Mouse (Mus musculus) heart, postnatal 0 days (tissue): ENCODE measurements at regions not wholly inside any gene's neighbourhood (a gene's known extent, or its start where the extent isn't known, plus 50 kb on each side); places are given as distances from the start of the nearest gene placed in this dataset.

Source experiments
- ATAC-seq: fragments of 200-750 bp; cut with Nextera tagmentation; 2 replicates; pipeline ENCODE4 v1.8.0; 2017; ENCODE audit warnings: low read depth, moderate number of reproducible peaks, moderate library complexity; ENCODE audit not compliant: insufficient read depth
- DNase-seq: peaks from one replicate; pipeline ENCODE4 v3.0.0-alpha.2; 2016; ENCODE audit warnings: low spot score
- H3K27ac ChIP-seq: fragments of 300-500 bp; sonication (generic); 2 replicates; pipeline ENCODE4 v1.5.1; 2014; ENCODE audit warnings: low read depth, mild to moderate bottlenecking
- H3K27me3 ChIP-seq: fragments of 300-500 bp; sonication (generic); 2 replicates; pipeline ENCODE4 v1.6.1; 2014; ENCODE audit warnings: low read length, mixed read lengths; ENCODE audit not compliant: control insufficient read depth, insufficient read depth
- H3K36me3 ChIP-seq: fragments of 300-500 bp; sonication (generic); replicated peaks from 2 replicates; pipeline ENCODE4 v1.6.1; 2014; ENCODE audit warnings: low read length, mixed read lengths; ENCODE audit not compliant: control insufficient read depth, insufficient read depth
- H3K4me1 ChIP-seq: fragments of 300-500 bp; sonication (generic); 2 replicates; pipeline ENCODE4 v1.6.1; 2014; ENCODE audit warnings: antibody characterized with exemption; ENCODE audit not compliant: control insufficient read depth, insufficient read depth
- H3K4me2 ChIP-seq: fragments of 300-500 bp; sonication (generic); 2 replicates; pipeline ENCODE4 v1.6.1; 2014; ENCODE audit warnings: low read depth, mild to moderate bottlenecking, low read length, moderate library complexity
- H3K4me3 ChIP-seq: fragments of 300-500 bp; sonication (generic); 2 replicates; pipeline ENCODE4 v1.5.1; 2014; ENCODE audit warnings: low read depth, low read length
- H3K9ac ChIP-seq: fragments of 300-500 bp; sonication (generic); replicated peaks from 2 replicates; pipeline ENCODE4 v1.6.1; 2014; ENCODE audit warnings: low read depth, low read length, mixed read lengths
- H3K9me3 ChIP-seq: fragments of 300-500 bp; sonication (generic); replicated peaks from 2 replicates; pipeline ENCODE4 v1.6.1; 2016; ENCODE audit warnings: low read length; ENCODE audit not compliant: control insufficient read depth
- CTCF ChIP-seq: IDR thresholded peaks from 2 replicates; pipeline ENCODE4 v1.5.1; 2016; ENCODE audit warnings: antibody characterized with exemption, control low read depth, low read depth
- EP300 ChIP-seq: IDR thresholded peaks from 2 replicates; pipeline ENCODE4 v1.6.1; 2016; ENCODE audit warnings: antibody characterized with exemption, low read depth
- WGBS: fragments of 180-500 bp; shearing (Covaris S2); extraction: QIAGEN DNeasy Blood & Tissue Kit; methylation state at CpG from one replicate; pipeline ENCODE4 v1.1.7; 2014; 5-methylcytosine and 5-hydroxymethylcytosine counted together

GRCm38 (mm10) chr16:91156506-91156905 lies 61.6 kb upstream of the 4932438H23Rik start:
- DNase-seq (no peak), ATAC-seq (no peak)
- Histone ChIP-seq H3K9ac (no peak overlapping the region), H3K27ac (no peak overlapping the region), H3K4me1 (no peaks in the 10 kb centered on the region), H3K4me3 (no peak overlapping the region), H3K9me3 (peaks cover 5% of the 10 kb centered on the region; the same call in 1 of the 2 replicates), H3K27me3 (0 out of 2 replicates have a peak, but pooled peaks cover 6% of the 10 kb centered on the region), H3K4me2 (no peak overlapping the region), H3K36me3 (no peaks in the 10 kb centered on the region)
- 40% methylated on average over 15 of the region's 15 CpGs for WGBS
- TF ChIP-seq CTCF = no peak
- no peak for TF ChIP-seq EP300

- peaks cover 15% of the 10 kb centered on the region; the same call in 1 of the 2 replicates for H3K27me3 ChIP-seq
- 17% methylated on average over 8 of the region's 8 CpGs for WGBS
Measured at GRCm38 (mm10) chr16:91160679-91161078, 64.6 kb upstream of the Olig2 start.

GRCm38 (mm10) chr16:91161616-91162015 lies 63.6 kb upstream of the Olig2 start:
- Histone ChIP-seq H3K9ac (no peak overlapping the region), H3K4me3 (no peak overlapping the region), H3K9me3 (peaks cover 5% of the 10 kb centered on the region; the same call in 1 of the 2 replicates), H3K27me3 (peaks cover 15% of the 10 kb centered on the region; the same call in 1 of the 2 replicates), H3K4me1 (no peaks in the 10 kb centered on the region), H3K4me2 (no peak overlapping the region), H3K27ac (no peak overlapping the region), H3K36me3 (no peaks in the 10 kb centered on the region)
- ATAC-seq (no peak), DNase-seq (no peak)
- TF ChIP-seq CTCF = no peak
- no peak for TF ChIP-seq EP300
- WGBS = 63% methylated on average over 6 of the region's 6 CpGs

More at GRCm38 (mm10) chr16:91160679-91161078, 64.6 kb upstream of the Olig2 start:
- H3K4me2 ChIP-seq = no peak overlapping the region
- H3K9me3 ChIP-seq = peaks cover 5% of the 10 kb centered on the region; the same call in 1 of the 2 replicates
- ATAC-seq = no peak
- no peak overlapping the region for H3K9ac ChIP-seq
- TF ChIP-seq CTCF = peak; percentile 65
- no peak for TF ChIP-seq EP300
- no peaks in the 10 kb centered on the region for H3K4me1 ChIP-seq
- H3K36me3 ChIP-seq = no peaks in the 10 kb centered on the region
- H3K27ac ChIP-seq = no peak overlapping the region
- H3K4me3 ChIP-seq = no peak overlapping the region
- DNase-seq = peak; percentile 33

- 75% methylated on average over 6 of the region's 6 CpGs for WGBS
- no peak for ATAC-seq
- H3K4me3 ChIP-seq = no peak overlapping the region
Measured at GRCm38 (mm10) chr16:91162381-91162780, 62.9 kb upstream of the Olig2 start.

GRCm38 (mm10) chr16:91165906-91166305 lies 59.4 kb upstream of the Olig2 start:
- 70% methylated on average over 4 of the region's 4 CpGs for WGBS

More at GRCm38 (mm10) chr16:91162381-91162780, 62.9 kb upstream of the Olig2 start:
- Histone ChIP-seq H3K4me1 (no peaks in the 10 kb centered on the region), H3K27ac (no peak overlapping the region), H3K4me2 (no peak overlapping the region), H3K9ac (no peak overlapping the region), H3K9me3 (peaks cover 5% of the 10 kb centered on the region; the same call in 1 of the 2 replicates), H3K27me3 (peaks cover 9% of the 10 kb centered on the region; the same call in 1 of the 2 replicates), H3K36me3 (no peaks in the 10 kb centered on the region)
- DNase-seq = no peak
- TF ChIP-seq EP300 (no peak), CTCF (no peak)

GRCm38 (mm10) chr16:91166866-91167265 lies 58.4 kb upstream of the Olig2 start:
- no peak overlapping the region for H3K4me3 ChIP-seq
- ATAC-seq (no peak), DNase-seq (peak; percentile 51)
- no peak overlapping the region for H3K4me2 ChIP-seq
- TF ChIP-seq CTCF (peak; percentile 65), EP300 (no peak)
- H3K36me3 ChIP-seq = no peaks in the 10 kb centered on the region
- H3K27me3 ChIP-seq = peaks cover 6% of the 10 kb centered on the region; the same call in 1 of the 2 replicates
- no peak overlapping the region for H3K27ac ChIP-seq
- H3K9me3 ChIP-seq = no peaks in the 10 kb centered on the region
- peaks cover 9% of the 10 kb centered on the region for H3K4me1 ChIP-seq
- H3K9ac ChIP-seq = no peak overlapping the region

More at GRCm38 (mm10) chr16:91165906-91166305, 59.4 kb upstream of the Olig2 start:
- H3K9me3 ChIP-seq = no peaks in the 10 kb centered on the region
- DNase-seq (no peak), ATAC-seq (no peak)
- H3K4me1 ChIP-seq = peaks cover 9% of the 10 kb centered on the region
- H3K27ac ChIP-seq = no peak overlapping the region
- no peak for TF ChIP-seq EP300
- TF ChIP-seq CTCF = no peak
- no peaks in the 10 kb centered on the region for H3K36me3 ChIP-seq
- H3K27me3 ChIP-seq = peaks cover 9% of the 10 kb centered on the region; the same call in 1 of the 2 replicates
- H3K9ac ChIP-seq = no peak overlapping the region
- no peak overlapping the region for H3K4me2 ChIP-seq
- no peak overlapping the region for H3K4me3 ChIP-seq
